Mouse (Mus musculus) layer of hippocampus, adult 2 months (tissue): ENCODE measurements at regions not wholly inside any gene's neighbourhood (a gene's known extent, or its start where the extent isn't known, plus 50 kb on each side); places are given as distances from the start of the nearest gene placed in this dataset.

Source experiments
- DNase-seq, 2 experiments: peaks; one replicate each; pipeline ENCODE4 v3.0.0; 2022; ENCODE audit warnings: low spot score in 2 of 2
- H3K27ac ChIP-seq: fragments of 200-600 bp; 2 replicates; pipeline ENCODE4 v1.8.1; 2022
- H3K4me3 ChIP-seq: fragments of 200-600 bp; 2 replicates; pipeline ENCODE4 v1.8.1; 2022; ENCODE audit warnings: mild to moderate bottlenecking
- CTCF ChIP-seq: fragments of 200-600 bp; conservative IDR thresholded peaks from 2 replicates; pipeline ENCODE4 v1.8.1; 2022; ENCODE audit warnings: antibody characterized with exemption, mild to moderate bottlenecking, moderate library complexity

DNA sequence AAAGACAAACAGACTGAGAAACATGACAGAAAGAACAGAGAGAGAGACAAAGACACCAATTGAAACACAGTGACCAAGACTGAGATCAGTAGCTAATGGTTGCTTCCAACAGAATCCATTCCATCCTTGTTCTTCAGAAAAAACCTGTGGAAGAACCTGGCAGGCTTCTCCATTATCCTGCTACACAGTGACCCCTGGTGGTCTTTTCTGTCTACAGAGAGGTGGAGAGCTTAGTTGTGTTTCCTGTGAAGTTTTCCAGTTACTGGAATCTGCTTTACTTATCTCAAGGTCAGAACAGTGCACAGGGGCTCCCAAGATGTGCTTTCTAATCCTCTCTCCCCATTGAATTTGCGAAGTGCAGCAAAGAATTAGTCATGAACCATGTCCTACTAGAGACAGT is 339.1 kb upstream of the Msl3l2 start:
- H3K27ac ChIP-seq: no peak overlapping the region
- H3K4me3 ChIP-seq: no peak overlapping the region
- peak; percentile 5 to 48 for DNase-seq
- peak; percentile 71 for TF ChIP-seq CTCF

GRCm38 (mm10) chr10:55769642-55770041 is 337.1 kb upstream of the Msl3l2 start:
- Histone ChIP-seq H3K4me3 (no peak overlapping the region), H3K27ac (no peak overlapping the region)
- no peak for TF ChIP-seq CTCF

GRCm38 (mm10) chr10:55782674-55783469 is 323.8 kb upstream of the Msl3l2 start:
- H3K4me3 ChIP-seq: no peak overlapping the region
- DNase-seq: no peak
- no peak for TF ChIP-seq CTCF
- H3K27ac ChIP-seq: no peak overlapping the region

More at GRCm38 (mm10) chr10:55769642-55770041, 337.1 kb upstream of the Msl3l2 start:
- no peak for DNase-seq

DNA sequence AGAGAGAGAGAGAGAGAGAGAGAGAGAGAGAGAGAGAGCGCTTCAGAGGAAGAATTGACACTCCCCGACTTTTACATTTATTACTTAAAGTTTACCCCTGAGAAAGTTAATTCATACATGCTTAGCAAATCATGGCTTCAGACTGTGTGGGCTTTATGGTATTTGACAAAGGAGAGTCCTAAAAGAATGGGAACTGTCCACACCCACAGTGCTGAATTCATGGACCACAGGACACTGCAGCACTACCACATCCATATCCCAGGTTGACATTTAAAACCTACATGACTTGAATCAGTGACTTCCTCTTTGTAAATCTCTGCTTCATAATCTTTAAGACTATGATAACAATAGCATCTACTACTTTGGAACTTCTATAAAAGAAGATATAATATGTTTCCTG is 292.8 kb upstream of the Msl3l2 start:
- Histone ChIP-seq H3K27ac (no peak overlapping the region), H3K4me3 (no peak overlapping the region)
- no peak for TF ChIP-seq CTCF
- no peak for DNase-seq

- H3K4me3 ChIP-seq: no peak overlapping the region
- TF ChIP-seq CTCF: no peak
- no peak overlapping the region for H3K27ac ChIP-seq
- no peak for DNase-seq
Measured at GRCm38 (mm10) chr10:55851361-55851760, 255.4 kb upstream of the Msl3l2 start.

DNA sequence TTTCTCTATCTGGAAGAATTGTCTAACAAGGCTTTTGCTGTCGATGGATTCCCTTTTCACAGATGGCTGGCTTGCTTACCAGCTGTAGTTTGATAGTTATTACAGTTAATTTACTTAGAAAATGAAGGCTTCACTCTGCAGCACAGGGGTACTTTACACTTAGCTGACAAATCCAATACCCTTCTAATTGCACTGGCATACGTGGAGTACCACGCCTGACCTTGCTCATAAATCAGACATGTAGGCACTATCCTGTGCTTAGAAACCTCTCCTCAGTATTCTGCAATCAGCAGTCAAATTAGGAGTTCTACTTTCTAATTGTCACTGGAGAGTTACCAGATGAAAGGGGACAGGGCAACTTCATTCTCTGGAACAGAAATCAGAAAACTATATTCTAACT is 214.1 kb upstream of the Msl3l2 start:
- Histone ChIP-seq H3K4me3 (no peak overlapping the region), H3K27ac (no peak overlapping the region)
- DNase-seq: peak; percentile 15 to 19
- no peak for TF ChIP-seq CTCF

- no peak overlapping the region for H3K27ac ChIP-seq
- no peak for TF ChIP-seq CTCF
- no peak overlapping the region for H3K4me3 ChIP-seq
- no peak for DNase-seq
Measured at GRCm38 (mm10) chr10:55929100-55929499, 177.6 kb upstream of the Msl3l2 start.

DNA sequence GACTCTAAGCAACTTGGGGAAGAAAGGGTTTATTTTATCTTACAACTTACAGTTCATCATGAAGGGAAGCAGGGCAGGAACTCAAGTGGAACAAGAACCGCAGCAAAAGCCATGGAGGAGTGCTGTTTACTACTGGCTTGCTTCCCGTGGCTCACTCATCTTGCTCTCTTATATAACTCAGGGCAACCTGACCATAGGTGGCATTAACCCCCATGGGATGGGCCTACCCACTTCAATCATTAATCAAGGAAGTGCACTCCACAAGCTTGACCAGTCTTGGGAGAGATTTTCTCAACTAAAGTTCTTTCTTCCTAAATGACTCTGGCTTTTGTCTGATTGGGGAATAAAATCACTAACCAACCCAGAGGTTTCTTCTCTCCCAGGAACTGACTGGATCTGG is 172.7 kb upstream of the Msl3l2 start:
- Histone ChIP-seq H3K4me3 (no peak overlapping the region), H3K27ac (no peak overlapping the region)
- no peak for TF ChIP-seq CTCF
- DNase-seq: no peak

DNA sequence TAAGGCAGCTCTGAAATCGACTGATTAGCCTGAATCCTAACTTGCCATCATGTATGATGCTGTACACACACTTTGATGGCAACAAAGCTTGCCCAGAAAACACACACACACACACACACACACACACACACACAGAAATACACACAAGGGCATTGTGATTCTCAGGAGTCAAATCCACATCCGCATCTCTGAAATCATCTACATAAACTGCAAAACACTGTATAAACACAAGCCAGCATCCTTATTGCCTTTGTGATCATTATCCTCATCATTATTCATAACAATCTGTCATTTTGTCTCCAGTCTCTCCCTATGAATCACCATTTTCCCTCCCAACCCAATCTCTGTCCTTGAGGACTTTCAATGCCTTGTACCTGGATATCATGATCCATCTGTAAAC is 171.3 kb upstream of the Msl3l2 start:
- no peak overlapping the region for H3K27ac ChIP-seq
- DNase-seq: no peak
- TF ChIP-seq CTCF: no peak
- no peak overlapping the region for H3K4me3 ChIP-seq

DNA sequence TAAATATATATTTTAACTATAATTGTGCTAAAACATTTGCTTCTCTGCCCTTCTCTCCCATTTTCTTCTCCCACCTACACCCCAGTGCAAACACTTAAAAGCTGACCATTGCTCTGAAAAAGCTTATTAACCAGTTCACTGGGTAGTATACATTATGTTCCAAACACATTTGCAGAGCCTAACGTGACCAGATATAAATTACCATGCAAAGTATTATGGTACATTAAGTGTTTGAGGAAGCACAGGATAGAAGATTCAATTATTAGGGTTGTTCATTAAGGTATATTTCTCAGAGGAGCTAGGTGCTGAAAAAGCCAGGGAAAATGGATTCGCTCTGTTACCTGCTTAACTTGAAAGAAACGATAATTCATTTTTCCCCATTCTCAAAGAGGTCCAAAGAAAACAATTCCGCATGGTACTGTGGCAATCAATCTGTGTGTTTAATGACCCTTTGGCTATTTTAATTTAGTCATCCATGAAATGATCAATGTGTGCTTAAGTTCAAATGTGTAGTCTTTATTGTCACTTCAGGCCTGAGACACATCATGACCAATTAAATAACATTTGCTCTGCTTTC is 144.0 kb upstream of the Msl3l2 start:
- H3K27ac ChIP-seq: no peak overlapping the region
- DNase-seq: no peak
- H3K4me3 ChIP-seq: no peak overlapping the region
- no peak for TF ChIP-seq CTCF
